Mouse (Mus musculus) forebrain, embryonic 11.5 days (tissue): Measurements from ENCODE around the gene Cenpt. TPM values are rescaled to one million over a fixed set of nuclear protein-coding genes. Genes with fewer than 3 reads are reported as not detected.

Experiments used
- polyA plus RNA-seq: library from polyadenylated mRNA; unstranded; fragments of >200 nt; fragmentation: Nextera tagmentation; extraction: Ambion mirVana; gene quantifications from 2 replicates; pipeline ENCODE4 v1.2.1, GENCODE M21; 2014

Gene Cenpt
- polyA plus RNA-seq, 1 experiment from 2014 or later: 59.7 TPM

Other genes starting within 250 kb of the Cenpt start
- gene Ripor1, start 248.0 kb downstream of the Cenpt start, polyA plus RNA-seq: 18.2 and 18.9 TPM in 2 replicates
- 134 and 145 TPM in 2 replicates for gene Ctcf, start 216.7 kb downstream of the Cenpt start, polyA plus RNA-seq
- 0.49 and 1.6 TPM in 2 replicates for gene Agrp, start 215.9 kb downstream of the Cenpt start, polyA plus RNA-seq
- 1.8 and 2.0 TPM in 2 replicates for gene Carmil2, start 167.0 kb downstream of the Cenpt start, polyA plus RNA-seq
- gene Acd, start 152.2 kb downstream of the Cenpt start, polyA plus RNA-seq: 76.9 and 83.6 TPM in 2 replicates
- 24.9 and 25.1 TPM in 2 replicates for gene Pard6a, start 152.1 kb downstream of the Cenpt start, polyA plus RNA-seq
- gene 4933405L10Rik, start 145.6 kb downstream of the Cenpt start, polyA plus RNA-seq: 0.36 TPM in 1 of 2 replicates, not detected in the other
- 43.0 and 44.4 TPM in 2 replicates for gene Enkd1, start 145.1 kb downstream of the Cenpt start, polyA plus RNA-seq
- 38.0 and 49.3 TPM in 2 replicates for gene Gfod2, start 94.6 kb downstream of the Cenpt start, polyA plus RNA-seq
- gene Ranbp10, start 25.9 kb downstream of the Cenpt start, polyA plus RNA-seq: 15.8 and 16.1 TPM in 2 replicates
- gene Tsnaxip1, start 25.5 kb downstream of the Cenpt start, polyA plus RNA-seq: 0.21 and 0.23 TPM in 2 replicates
- gene Thap11, start 1.9 kb upstream of the Cenpt start, polyA plus RNA-seq: 85.6 and 87.3 TPM in 2 replicates
- 355 and 371 TPM in 2 replicates for gene Nutf2, start 7.3 kb upstream of the Cenpt start, polyA plus RNA-seq
- 62.7 and 65.2 TPM in 2 replicates for gene Edc4, start 27.6 kb upstream of the Cenpt start, polyA plus RNA-seq
- 1.1 TPM in 1 of 2 replicates, not detected in the other for gene Nrn1l, start 40.3 kb upstream of the Cenpt start, polyA plus RNA-seq
- 22.1 and 23.1 TPM in 2 replicates for gene Pskh1, start 47.2 kb upstream of the Cenpt start, polyA plus RNA-seq
- 1.1 and 2.5 TPM in 2 replicates for gene Ctrl, start 80.6 kb upstream of the Cenpt start, polyA plus RNA-seq
- gene Psmb10, start 85.2 kb upstream of the Cenpt start, polyA plus RNA-seq: 20.9 and 21.5 TPM in 2 replicates
- 0.55 and 0.60 TPM in 2 replicates for gene Lcat, start 90.1 kb upstream of the Cenpt start, polyA plus RNA-seq
- gene Slc12a4, start 112.8 kb upstream of the Cenpt start, polyA plus RNA-seq: 10.6 and 11.4 TPM in 2 replicates
- gene Dpep3, start 126.2 kb upstream of the Cenpt start, polyA plus RNA-seq: not detected in 2 replicates
- gene Dus2, start 138.1 kb upstream of the Cenpt start, polyA plus RNA-seq: 16.5 and 20.7 TPM in 2 replicates
- not detected in 2 replicates for gene Dpep2nb, start 152.7 kb upstream of the Cenpt start, polyA plus RNA-seq
- 21.0 and 22.4 TPM in 2 replicates for gene Ddx28, start 158.6 kb upstream of the Cenpt start, polyA plus RNA-seq
- gene Nfatc3, start 205.6 kb upstream of the Cenpt start, polyA plus RNA-seq: 4.5 and 5.3 TPM in 2 replicates